Mouse (Mus musculus) heart, embryonic 16.5 days (tissue): ENCODE measurements at regions not wholly inside any gene's neighbourhood (a gene's known extent, or its start where the extent isn't known, plus 50 kb on each side); places are given as distances from the start of the nearest gene placed in this dataset.

Experiments
- ATAC-seq: fragments of 200-750 bp; cut with Nextera tagmentation; replicated peaks from 2 replicates; pipeline ENCODE4 v1.8.0; 2017; ENCODE audit warnings: moderate number of reproducible peaks; ENCODE audit not compliant: insufficient read depth, low FRiP score; ENCODE audit errors: extremely low read depth
- H3K27ac ChIP-seq: fragments of 300-500 bp; sonication (generic); 2 replicates; pipeline ENCODE4 v1.5.1; 2014; ENCODE audit warnings: mild to moderate bottlenecking, low read length, control low read depth, moderate library complexity
- H3K27me3 ChIP-seq: fragments of 300-500 bp; sonication (generic); 2 replicates; pipeline ENCODE4 v1.6.1; 2014; ENCODE audit warnings: low read length, mixed read lengths; ENCODE audit not compliant: control insufficient read depth, insufficient read depth
- H3K36me3 ChIP-seq: fragments of 300-500 bp; sonication (generic); 2 replicates; pipeline ENCODE4 v1.6.1; 2014; ENCODE audit not compliant: control insufficient read depth, insufficient read depth
- H3K4me1 ChIP-seq: fragments of 300-500 bp; sonication (generic); 2 replicates; pipeline ENCODE4 v1.6.1; 2014; ENCODE audit warnings: low read length, mixed read lengths; ENCODE audit not compliant: control insufficient read depth, insufficient read depth
- H3K4me2 ChIP-seq: fragments of 300-500 bp; sonication (generic); 2 replicates; pipeline ENCODE4 v1.6.1; 2014; ENCODE audit warnings: low read depth, mild to moderate bottlenecking, control low read depth, low read length
- H3K4me3 ChIP-seq: fragments of 300-500 bp; sonication (generic); 2 replicates; pipeline ENCODE4 v1.5.1; 2014; ENCODE audit warnings: mild to moderate bottlenecking, control low read depth, low read length
- H3K9ac ChIP-seq: fragments of 300-500 bp; sonication (generic); 2 replicates; pipeline ENCODE4 v1.6.1; 2014; ENCODE audit warnings: low read length, control low read depth
- H3K9me3 ChIP-seq: fragments of 300-500 bp; sonication (generic); replicated peaks from 2 replicates; pipeline ENCODE4 v1.6.1; 2016; ENCODE audit warnings: low read length; ENCODE audit not compliant: control insufficient read depth
- WGBS: fragments of 180-500 bp; shearing (Covaris S2); extraction: QIAGEN DNeasy Blood & Tissue Kit; methylation state at CpG from one replicate; pipeline ENCODE4 v1.1.7; 2014; 5-methylcytosine and 5-hydroxymethylcytosine counted together

GRCm38 (mm10) chr16:78441961-78442360, 65.0 kb upstream of the Btg3 start:
- no peaks in the 10 kb centered on the region for H3K9me3 ChIP-seq
- H3K4me3 ChIP-seq: no peak overlapping the region
- no peaks in the 10 kb centered on the region for H3K36me3 ChIP-seq
- no peak for ATAC-seq
- H3K4me1 ChIP-seq: no peaks in the 10 kb centered on the region
- WGBS: 83% methylated on average over 6 of the region's 6 CpGs
- H3K9ac ChIP-seq: no peak overlapping the region
- H3K27me3 ChIP-seq: no peaks in the 10 kb centered on the region
- H3K4me2 ChIP-seq: no peak overlapping the region
- no peak overlapping the region for H3K27ac ChIP-seq

GRCm38 (mm10) chr16:78435707-78436106, 58.7 kb upstream of the Btg3 start:
- Histone ChIP-seq H3K9ac (no peak overlapping the region), H3K36me3 (no peaks in the 10 kb centered on the region), H3K9me3 (no peaks in the 10 kb centered on the region), H3K4me1 (no peaks in the 10 kb centered on the region), H3K27me3 (no peaks in the 10 kb centered on the region), H3K4me2 (no peak overlapping the region), H3K4me3 (no peak overlapping the region), H3K27ac (no peak overlapping the region)
- 58% methylated on average over 5 of the region's 5 CpGs for WGBS
- ATAC-seq: no peak

- peak; percentile 70; the same call in 1 of the 2 replicates for ATAC-seq
- peak overlapping the region; percentile 41 for H3K4me3 ChIP-seq
Observed at GRCm38 (mm10) chr16:78427470-78428041, 50.6 kb upstream of the Btg3 start.

More at GRCm38 (mm10) chr16:78427470-78428041, 50.6 kb upstream of the Btg3 start:
- H3K27ac ChIP-seq: 0 out of 2 replicates have a peak overlapping the region, but pooled peaks have one; percentile 23
- 33% methylated on average over 16 of the region's 16 CpGs for WGBS
- no peaks in the 10 kb centered on the region for H3K36me3 ChIP-seq
- H3K4me2 ChIP-seq: peak overlapping the region; percentile 63
- peak overlapping the region; percentile 43 for H3K9ac ChIP-seq
- no peaks in the 10 kb centered on the region for H3K9me3 ChIP-seq
- H3K4me1 ChIP-seq: peaks cover 11% of the 10 kb centered on the region
- H3K27me3 ChIP-seq: no peaks in the 10 kb centered on the region
